Mouse (Mus musculus) bone marrow, adult 2 months (tissue): Measurements from ENCODE around the gene Ltc4s.

Source experiments
- CTCF ChIP-seq: fragments of 200-500 bp; IDR thresholded peaks from 2 replicates; pipeline ENCODE4 v1.5.1; 2011; ENCODE audit warnings: low read length, control low read depth; ENCODE audit not compliant: control insufficient read depth, insufficient read depth
- POLR2A ChIP-seq: fragments of 200-500 bp; IDR thresholded peaks from 2 replicates; pipeline ENCODE4 v1.6.1; 2011; ENCODE audit warnings: low read depth, mild to moderate bottlenecking, control low read depth, low read length, borderline replicate concordance; ENCODE audit not compliant: control insufficient read depth

DNA sequence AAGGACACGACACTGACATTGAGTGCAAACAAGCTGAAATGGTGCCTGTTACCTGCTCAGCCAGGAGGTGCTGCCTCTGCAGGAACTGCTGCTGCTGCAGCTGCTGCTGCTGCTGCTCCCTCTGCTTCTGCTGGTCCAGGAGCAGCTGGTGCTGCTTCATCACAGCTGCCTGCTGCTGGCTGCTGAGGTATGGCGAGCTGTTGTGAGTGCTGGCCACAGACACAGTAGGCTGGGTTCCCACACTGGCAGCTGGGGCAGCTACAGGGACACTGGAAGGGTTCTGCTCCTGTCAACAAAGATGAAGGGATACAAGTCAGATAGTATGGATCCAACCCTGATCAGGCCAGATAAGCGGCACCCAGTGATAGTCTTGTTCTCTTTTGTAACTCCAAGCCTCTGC is 24.8 kb upstream of the Ltc4s start:
- TF ChIP-seq POLR2A (no peak), CTCF (no peak)
